Mouse (Mus musculus) CH12.LX (cell line): Measurements from ENCODE around the gene Dpp3. TPM values are rescaled to one million over a fixed set of nuclear protein-coding genes. Genes with fewer than 3 reads are reported as not detected.
A peak's percentile ranks its signal among the peaks of the same experiment; 100 is the strongest.

ENCODE experiments used
- DNase-seq: peaks from one replicate; pipeline ENCODE4 v3.0.0-alpha.2; 2013; ENCODE audit errors: extremely low read depth
- H3K27ac ChIP-seq: 2 replicates; pipeline ENCODE4 v1.5.1; 2012; ENCODE audit warnings: low read depth, mild to moderate bottlenecking, control low read depth, moderate library complexity; ENCODE audit not compliant: insufficient read depth
- H3K27me3 ChIP-seq: replicated peaks from 2 replicates; pipeline ENCODE3; 2012; ENCODE audit warnings: inconsistent platforms
- H3K36me3 ChIP-seq, 2 experiments: replicated peaks in 1 of 2; 2 replicates each; pipeline versions ENCODE3 to v1.6.1; 2012; ENCODE audit warnings: inconsistent platforms in 1 of 2, low read length in 1 of 2, mild to moderate bottlenecking in 1 of 2, mixed read lengths in 1 of 2, moderate library complexity in 1 of 2; ENCODE audit not compliant: control insufficient read depth in 1 of 2, insufficient read depth in 1 of 2
- H3K4me1 ChIP-seq, 2 experiments: 2 replicates each; pipeline ENCODE4 v1.6.1; 2012; ENCODE audit warnings: inconsistent platforms in 1 of 2, moderate library complexity in 1 of 2; ENCODE audit not compliant: insufficient read depth in 2 of 2, control insufficient read depth in 1 of 2
- H3K4me2 ChIP-seq: 2 replicates; pipeline ENCODE4 v1.6.1; 2012; ENCODE audit warnings: low read depth, mild to moderate bottlenecking, control low read depth; ENCODE audit not compliant: poor library complexity, insufficient read depth, severe bottlenecking
- H3K4me3 ChIP-seq, 3 experiments: fragments of 150-350 bp in 1 of 3; sonication (generic) in 1 of 3; replicated peaks in 1 of 3; 2 replicates each; pipeline versions ENCODE3 to v1.5.1; 2011 to 2012; ENCODE audit warnings: low read depth in 2 of 3, low read length in 2 of 3, mild to moderate bottlenecking in 2 of 3, moderate library complexity in 2 of 3, control low read depth in 1 of 3, improper control_type of control experiment in 1 of 3, inconsistent platforms in 1 of 3, mixed read lengths in 1 of 3; ENCODE audit not compliant: poor library complexity in 1 of 3
- H3K79me2 ChIP-seq: replicated peaks from 2 replicates; pipeline ENCODE4 v1.6.1; 2012; ENCODE audit warnings: mild to moderate bottlenecking, moderate library complexity; ENCODE audit not compliant: control insufficient read depth, poor library complexity, insufficient read depth, severe bottlenecking; ENCODE audit errors: extremely low read depth
- H3K9ac ChIP-seq: 2 replicates; pipeline ENCODE4 v1.6.1; 2012; ENCODE audit warnings: low read depth, mild to moderate bottlenecking, control low read depth, moderate library complexity; ENCODE audit not compliant: insufficient read depth
- H3K9me3 ChIP-seq: replicated peaks from 2 replicates; pipeline ENCODE3; 2012; ENCODE audit warnings: low read length, inconsistent platforms, mixed read lengths
- BHLHE40 ChIP-seq: IDR thresholded peaks from 2 replicates; pipeline ENCODE4 v1.6.1; 2011; ENCODE audit warnings: mild to moderate bottlenecking, low read depth, low read length, improper control_type of control experiment
- CHD1 ChIP-seq: IDR thresholded peaks from 2 replicates; pipeline ENCODE4 v1.6.1; 2012; ENCODE audit warnings: low read depth, low read length, improper control_type of control experiment, inconsistent platforms
- CHD2 ChIP-seq: IDR thresholded peaks from 2 replicates; pipeline ENCODE4 v1.6.1; 2011; ENCODE audit warnings: low read length, improper control_type of control experiment
- CTCF ChIP-seq, 2 experiments: IDR thresholded peaks in 1 of 2; conservative IDR thresholded peaks in 1 of 2; 2 replicates each; pipeline ENCODE4 v1.5.1; 2011 to 2012; ENCODE audit warnings: low read depth in 2 of 2, low read length in 2 of 2, improper control_type of control experiment in 1 of 2, inconsistent platforms in 1 of 2, mild to moderate bottlenecking in 1 of 2, moderate library complexity in 1 of 2
- E2F4 ChIP-seq: IDR thresholded peaks from 2 replicates; pipeline ENCODE4 v1.6.1; 2011; ENCODE audit warnings: low read depth, low read length, improper control_type of control experiment; ENCODE audit not compliant: insufficient replicate concordance
- ELF1 ChIP-seq: IDR thresholded peaks from 2 replicates; pipeline ENCODE4 v1.6.1; 2014; ENCODE audit warnings: low read depth, mild to moderate bottlenecking, inconsistent platforms, low read length, improper control_type of control experiment
- EP300 ChIP-seq: IDR thresholded peaks from 2 replicates; pipeline ENCODE4 v1.6.1; 2011; ENCODE audit warnings: low read length, improper control_type of control experiment
- ETS1 ChIP-seq: conservative IDR thresholded peaks from 2 replicates; pipeline ENCODE4 v1.6.1; 2012; ENCODE audit warnings: low read depth, mild to moderate bottlenecking, inconsistent platforms, low read length, improper control_type of control experiment, moderate library complexity
- GABPA ChIP-seq: IDR thresholded peaks from 2 replicates; pipeline ENCODE4 v1.6.1; 2012; ENCODE audit warnings: low read depth, low read length, improper control_type of control experiment, inconsistent platforms; ENCODE audit not compliant: insufficient replicate concordance
- HCFC1 ChIP-seq: IDR thresholded peaks from 2 replicates; pipeline ENCODE4 v1.6.1; 2012; ENCODE audit warnings: low read depth, mild to moderate bottlenecking, inconsistent platforms, low read length, improper control_type of control experiment
- IRF4 ChIP-seq: IDR thresholded peaks from 2 replicates; pipeline ENCODE4 v1.6.1; 2014; ENCODE audit warnings: low read depth, mild to moderate bottlenecking, inconsistent platforms, low read length, improper control_type of control experiment
- JUN ChIP-seq: IDR thresholded peaks from 2 replicates; pipeline ENCODE4 v1.6.1; 2011; ENCODE audit warnings: low read depth, mild to moderate bottlenecking, low read length, improper control_type of control experiment, moderate library complexity; ENCODE audit not compliant: insufficient read depth
- KAT2A ChIP-seq: IDR thresholded peaks from 2 replicates; pipeline ENCODE4 v1.6.1; 2012; ENCODE audit warnings: low read length, improper control_type of control experiment, inconsistent platforms; ENCODE audit not compliant: insufficient replicate concordance
- MAFK ChIP-seq: IDR thresholded peaks from 2 replicates; pipeline ENCODE4 v1.6.1; 2011; ENCODE audit warnings: low read length, improper control_type of control experiment; ENCODE audit not compliant: insufficient replicate concordance
- MAX ChIP-seq: IDR thresholded peaks from 2 replicates; pipeline ENCODE4 v1.6.1; 2011; ENCODE audit warnings: low read length, improper control_type of control experiment
- MAZ ChIP-seq: IDR thresholded peaks from 2 replicates; pipeline ENCODE4 v1.6.1; 2012; ENCODE audit warnings: low read depth, mild to moderate bottlenecking, inconsistent platforms, low read length, improper control_type of control experiment, moderate library complexity
- MEF2A ChIP-seq: IDR thresholded peaks from 2 replicates; pipeline ENCODE4 v1.6.1; 2014; ENCODE audit warnings: low read depth, mild to moderate bottlenecking, inconsistent platforms, low read length, improper control_type of control experiment, borderline replicate concordance
- MXI1 ChIP-seq: IDR thresholded peaks from 2 replicates; pipeline ENCODE4 v1.6.1; 2011; ENCODE audit warnings: mild to moderate bottlenecking, low read depth, low read length, improper control_type of control experiment
- MYC ChIP-seq: IDR thresholded peaks from 2 replicates; pipeline ENCODE4 v1.6.1; 2011; ENCODE audit warnings: low read depth, mild to moderate bottlenecking, improper control_type of control experiment, low read length
- NELFE ChIP-seq: IDR thresholded peaks from 2 replicates; pipeline ENCODE4 v1.6.1; 2011; ENCODE audit warnings: low read depth, low read length, improper control_type of control experiment
- NRF1 ChIP-seq: IDR thresholded peaks from 2 replicates; pipeline ENCODE4 v1.6.1; 2014; ENCODE audit warnings: low read depth, mild to moderate bottlenecking, inconsistent platforms, low read length, improper control_type of control experiment, moderate library complexity
- PAX5 ChIP-seq: IDR thresholded peaks from 2 replicates; pipeline ENCODE4 v1.6.1; 2012; ENCODE audit warnings: low read length, inconsistent platforms, mixed read lengths
- POLR2A ChIP-seq: IDR thresholded peaks from 2 replicates; pipeline ENCODE4 v1.6.1; 2011; ENCODE audit warnings: low read depth, mild to moderate bottlenecking, improper control_type of control experiment, low read length
- POLR2AphosphoS2 ChIP-seq: IDR thresholded peaks from 2 replicates; pipeline ENCODE4 v1.6.1; 2011; ENCODE audit warnings: low read depth, low read length, improper control_type of control experiment
- RAD21 ChIP-seq: IDR thresholded peaks from 2 replicates; pipeline ENCODE4 v1.6.1; 2011; ENCODE audit warnings: low read depth, mild to moderate bottlenecking, low read length, improper control_type of control experiment, moderate library complexity
- RCOR1 ChIP-seq: conservative IDR thresholded peaks from 2 replicates; pipeline ENCODE4 v1.6.1; 2012; ENCODE audit warnings: low read depth, mild to moderate bottlenecking, inconsistent platforms, low read length, improper control_type of control experiment
- SIN3A ChIP-seq: IDR thresholded peaks from 2 replicates; pipeline ENCODE4 v1.6.1; 2012; ENCODE audit warnings: low read length, improper control_type of control experiment, inconsistent platforms
- SMC3 ChIP-seq: IDR thresholded peaks from 2 replicates; pipeline ENCODE4 v1.6.1; 2011; ENCODE audit warnings: low read depth, low read length, improper control_type of control experiment
- TBP ChIP-seq: conservative IDR thresholded peaks from 2 replicates; pipeline ENCODE4 v1.6.1; 2011; ENCODE audit warnings: low read depth, low read length, improper control_type of control experiment
- TCF12 ChIP-seq: IDR thresholded peaks from 2 replicates; pipeline ENCODE4 v1.6.1; 2014; ENCODE audit warnings: low read depth, mild to moderate bottlenecking, inconsistent platforms, low read length, improper control_type of control experiment
- UBTF ChIP-seq: IDR thresholded peaks from 2 replicates; pipeline ENCODE4 v1.6.1; 2012; ENCODE audit warnings: low read depth, mild to moderate bottlenecking, inconsistent platforms, low read length, improper control_type of control experiment, moderate library complexity
- USF1 ChIP-seq: IDR thresholded peaks from 2 replicates; pipeline ENCODE4 v1.6.1; 2014; ENCODE audit warnings: low read depth, mild to moderate bottlenecking, inconsistent platforms, low read length, improper control_type of control experiment
- ZC3H11A ChIP-seq: IDR thresholded peaks from 2 replicates; pipeline ENCODE4 v1.6.1; 2012; ENCODE audit warnings: low read depth, mild to moderate bottlenecking, inconsistent platforms, low read length, improper control_type of control experiment
- ZKSCAN1 ChIP-seq: IDR thresholded peaks from 2 replicates; pipeline ENCODE4 v1.6.1; 2012; ENCODE audit warnings: low read depth, inconsistent platforms, low read length, improper control_type of control experiment, borderline replicate concordance
- ZMIZ1 ChIP-seq: IDR thresholded peaks from 2 replicates; pipeline ENCODE4 v1.6.1; 2012; ENCODE audit warnings: low read depth, mild to moderate bottlenecking, inconsistent platforms, low read length, improper control_type of control experiment
- ZNF384 ChIP-seq: IDR thresholded peaks from 2 replicates; pipeline ENCODE4 v1.6.1; 2012; ENCODE audit warnings: low read depth, low read length, improper control_type of control experiment, inconsistent platforms
- dilution Hi-C: fragments of 300-500 bp; cut with MboI; formaldehyde crosslinking; loops from 2 replicates; pipeline ENCODE4 v1.14.3; 2020; ENCODE audit warnings: low sequenced_read_pairs; ENCODE audit not compliant: extremely low pct_unique_long_range_greater_than_20kb, extremely low pct_ligation_motif_present
- in situ Hi-C: fragments of 300-500 bp; cut with MboI; formaldehyde crosslinking; loops from 3 replicates; pipeline ENCODE4 v1.14.3; 2019; ENCODE audit warnings: low sequenced_read_pairs, low pct_ligation_motif_present, low pct_unique_long_range_greater_than_20kb, mixed read lengths
- polyA plus RNA-seq: library from polyadenylated mRNA; unstranded; fragments of >175 nt; gene quantifications from 2 replicates; pipeline ENCODE4 v1.2.1, GENCODE M21; 2012; ENCODE audit warnings: low read depth; ENCODE audit not compliant: insufficient read length
- total RNA-seq, 2 experiments: library from RNA; depleted of rRNA; stranded (reverse); fragments of 300-350 nt in 1 of 2; fragments of >200 nt in 1 of 2; gene quantifications; 2 replicates each; pipeline ENCODE4 v1.2.3; 2012 to 2014

The Dpp3 gene
- total and polyA plus RNA-seq, 3 experiments = 79.6 to 100.0 (median 89.7) TPM

GRCm38 (mm10) chr19:4878405-4879323 lies 49.4 kb downstream of the Dpp3 start, which contains the start of gene Zdhhc24:
Gene Zdhhc24, plus strand, starts transcription at chr19:4878668.
- DNase-seq = peak; percentile 95
- dilution Hi-C loops = no loop called here
- in situ Hi-C loops = no loop called here
- Histone ChIP-seq H3K9me3 (no peaks in the 10 kb centered on the region), H3K4me1 (peaks cover 19 to 40% of the 10 kb centered on the region in 2 experiments), H3K27ac (no peak within 1 kb of the TSS), H3K79me2 (no peaks in the 10 kb centered on the region; the same call in 1 of the 2 replicates), H3K4me2 (peak within 1 kb of the TSS; percentile 69), H3K4me3 (peak within 1 kb of the TSS; percentile 84 to 97 (median 84)), H3K36me3 (peaks cover 18 to 35% of the 10 kb centered on the region in 2 experiments), H3K9ac (peak within 1 kb of the TSS; percentile 57), H3K27me3 (peaks cover 31% of the 10 kb centered on the region)
- TF ChIP-seq MEF2A = no peak
- peak; percentile 61 for TF ChIP-seq ZMIZ1
- no peak for TF ChIP-seq SMC3
- no peak for TF ChIP-seq ZC3H11A
- peak; percentile 52 for TF ChIP-seq MAZ
- no peak for TF ChIP-seq KAT2A
- no peak; the same call in 1 of the 2 replicates for TF ChIP-seq ETS1
- TF ChIP-seq TCF12 = no peak
- TF ChIP-seq ZNF384 = no peak
- no peak for TF ChIP-seq IRF4
- no peak for TF ChIP-seq BHLHE40
- no peak for TF ChIP-seq RAD21
- no peak for TF ChIP-seq GABPA
- TF ChIP-seq POLR2AphosphoS2 = 0 out of 2 replicates have a peak, but pooled peaks have one; percentile 27
- TF ChIP-seq CTCF (conservative IDR thresholded peaks at IDR 0.05 in 1 of 2, IDR thresholded peaks at IDR 0.05 in 1 of 2; ENCODE audit: low read depth in 2 of 2, low read length in 2 of 2) = no peak
- peak; percentile 87 for TF ChIP-seq NELFE
- 0 out of 2 replicates have a peak, but pooled peaks have one; percentile 37 for TF ChIP-seq RCOR1
- no peak for TF ChIP-seq UBTF
- TF ChIP-seq EP300 = no peak
- TF ChIP-seq MYC = peak; percentile 15; the same call in 1 of the 2 replicates
- TF ChIP-seq POLR2A = peak; percentile 86
- TF ChIP-seq HCFC1 = peak; percentile 69
- no peak for TF ChIP-seq PAX5
- TF ChIP-seq JUN = no peak
- peak; percentile 75 for TF ChIP-seq NRF1
- TF ChIP-seq ELF1 = peak; percentile 99
- no peak for TF ChIP-seq USF1
- TF ChIP-seq TBP = peak; percentile 82
- TF ChIP-seq MAX = peak; percentile 81
- TF ChIP-seq CHD2 = peak; percentile 93
- no peak for TF ChIP-seq ZKSCAN1
- peak; percentile 83; the same call in 1 of the 2 replicates for TF ChIP-seq E2F4
- TF ChIP-seq MXI1 = peak; percentile 55
- TF ChIP-seq MAFK = no peak
- peak; percentile 77 for TF ChIP-seq SIN3A
- TF ChIP-seq CHD1 = no peak
